Mouse (Mus musculus) cerebellum, postnatal 10 days (tissue): Measurements from ENCODE around the gene Atp5h.
"Not testable (repeated sequence)": the region's sequence is repeated elsewhere in the genome, so short reads cannot be mapped to it uniquely, and the experiment has no call there.

ENCODE experiments used
- DNase-seq, 2 experiments: peaks; one replicate each; pipeline ENCODE4 v3.0.0; 2021; ENCODE audit warnings: mixed read lengths in 2 of 2

Atp5h gene

DNA sequence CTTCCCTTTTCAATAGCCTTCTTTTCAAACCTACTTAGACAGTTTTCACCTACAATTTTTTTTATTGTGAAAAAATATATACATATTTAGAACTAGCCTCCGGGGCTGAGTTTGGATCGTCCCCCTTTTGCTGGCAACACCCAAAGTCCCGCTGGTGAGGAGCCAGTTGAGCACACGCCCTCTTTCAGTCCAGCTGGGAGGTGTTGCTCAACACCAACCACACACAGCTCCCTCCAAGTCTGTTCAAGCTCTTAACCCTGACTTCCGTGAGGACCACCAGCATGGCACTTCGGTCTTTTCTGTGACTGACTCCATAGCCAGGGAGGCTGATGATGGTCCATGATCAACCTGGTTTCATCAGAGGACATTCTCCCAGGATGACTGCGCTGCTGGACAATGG is 21.7 kb downstream of the Atp5h start:
- DNase-seq = no peak

DNA sequence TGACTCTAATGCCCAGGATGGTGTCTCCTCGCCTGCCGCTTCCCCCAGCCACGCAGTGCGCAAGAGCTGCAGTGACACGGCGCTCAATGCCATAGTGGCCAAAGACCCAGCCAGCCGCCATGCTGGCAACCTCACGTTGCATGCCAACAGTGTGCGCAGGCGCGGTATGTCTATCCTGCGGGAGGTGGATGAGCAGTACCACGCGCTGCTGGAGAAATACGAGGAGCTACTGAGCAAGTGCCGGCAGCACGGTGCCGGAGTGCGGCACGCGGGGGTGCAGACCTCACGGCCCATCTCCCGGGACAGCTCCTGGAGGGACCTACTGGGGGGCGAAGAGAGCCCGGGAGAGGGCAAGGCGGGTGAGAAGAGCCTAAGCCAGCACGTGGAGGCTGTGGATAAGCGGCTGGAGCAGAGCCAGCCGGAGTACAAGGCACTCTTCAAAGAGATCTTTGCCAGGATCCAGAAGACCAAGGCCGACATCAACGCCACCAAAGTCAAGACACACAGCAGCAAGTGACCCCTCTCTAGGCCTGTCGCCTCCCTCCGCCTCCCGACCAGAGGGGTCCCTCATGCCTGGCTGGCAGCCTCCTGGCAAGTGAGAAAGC is 25.9 kb downstream of the Atp5h start:
- DNase-seq = peak; percentile 82 to 85

DNA sequence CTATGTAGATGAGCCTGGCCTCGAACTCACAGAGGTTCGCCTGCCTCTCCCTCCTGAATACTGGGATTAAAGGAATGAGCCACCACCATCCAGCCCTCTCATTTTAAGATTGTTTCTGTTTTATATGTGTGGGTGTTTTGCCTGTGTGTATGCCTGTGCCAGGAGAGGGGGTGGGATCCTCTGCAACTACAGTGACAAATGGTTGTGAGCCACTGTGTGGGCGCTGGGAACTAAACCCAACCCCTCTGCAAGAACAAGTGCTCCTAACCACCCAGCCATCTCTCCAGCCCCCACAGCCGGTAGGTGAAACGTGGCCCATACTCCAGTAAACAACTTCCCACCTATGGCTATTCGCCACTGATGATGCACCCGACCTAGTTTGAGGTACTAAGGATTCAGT is 28.4 kb downstream of the Atp5h start:
- no peak for DNase-seq

DNA sequence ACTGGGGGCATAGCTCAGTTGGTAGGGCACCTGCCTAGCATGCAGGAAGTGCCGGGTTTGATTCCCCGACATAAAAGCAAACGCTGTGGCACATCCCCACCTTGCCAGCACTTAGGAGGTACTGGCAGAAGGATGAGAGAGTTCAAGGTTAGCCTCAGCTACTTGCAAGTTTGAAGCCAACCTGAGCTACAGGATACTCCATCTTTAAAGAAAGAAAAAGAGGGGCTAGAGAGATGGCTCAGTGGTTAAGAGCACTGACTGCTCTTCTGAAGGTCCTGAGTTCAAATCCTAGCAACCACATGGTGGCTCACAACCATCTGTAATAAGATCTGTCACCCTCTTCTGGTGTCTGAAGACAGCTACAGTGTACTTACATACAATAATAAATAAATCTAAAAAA is 32.9 kb downstream of the Atp5h start:
- not testable (repeated sequence) for DNase-seq

DNA sequence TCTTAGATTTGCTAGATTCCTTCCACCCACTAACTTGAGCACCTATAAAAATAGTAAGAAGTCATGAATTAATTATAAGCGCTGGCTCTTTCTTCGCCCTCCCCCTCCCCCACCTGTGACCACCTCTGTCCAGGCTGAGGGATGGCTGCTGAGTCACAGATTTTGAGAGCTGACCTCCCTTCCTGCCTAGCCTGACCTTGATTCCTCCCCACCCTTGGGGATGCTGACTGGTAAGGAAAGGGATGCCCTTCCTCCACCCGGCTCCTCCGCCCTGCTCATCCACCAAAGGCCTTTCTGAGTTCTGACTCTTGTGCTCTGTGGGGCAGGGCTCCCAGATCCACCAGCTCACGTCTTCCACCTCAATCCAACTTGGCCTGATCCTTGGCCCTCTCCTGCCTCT is 35.2 kb downstream of the Atp5h start:
- peak in 1 of 2 experiments; percentile 25 for DNase-seq

DNA sequence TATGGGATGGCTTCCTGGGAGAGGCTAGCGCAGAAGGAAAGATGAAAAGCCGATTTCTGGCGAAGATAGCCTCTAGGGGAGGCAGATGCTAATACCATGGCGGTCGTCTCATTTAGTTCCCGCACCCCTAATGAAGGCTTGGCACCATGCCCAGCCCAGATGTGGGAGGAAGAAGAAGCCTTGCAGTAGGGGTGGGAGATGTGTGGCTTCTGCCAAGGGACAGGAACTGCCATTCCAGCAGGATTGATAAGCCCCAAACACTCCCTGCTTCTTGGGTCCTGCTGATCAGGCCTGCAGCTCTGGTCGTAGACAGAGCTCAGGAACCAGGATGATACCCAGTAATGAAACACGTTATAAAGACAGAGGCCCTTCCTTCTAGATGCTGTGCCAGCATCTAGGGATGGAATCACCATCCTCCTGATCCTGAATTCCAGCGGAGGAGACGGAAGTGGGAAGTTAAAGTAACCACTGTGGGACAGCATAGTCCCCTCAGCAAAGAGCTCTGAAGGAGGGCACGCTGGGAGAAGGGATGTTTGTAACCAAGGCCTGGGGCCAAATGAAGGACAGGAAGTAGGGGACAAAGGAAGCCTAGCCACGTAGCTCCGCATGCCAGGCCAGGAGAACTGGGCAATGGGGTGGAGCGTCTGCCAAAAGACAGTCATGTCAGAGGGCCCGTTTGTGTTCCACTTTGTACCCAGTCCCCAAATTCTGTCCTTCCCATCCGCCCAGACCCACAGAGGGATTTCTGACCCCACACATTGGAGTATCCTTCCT is 35.9 kb downstream of the Atp5h start:
- DNase-seq = peak; percentile 54 to 67

DNA sequence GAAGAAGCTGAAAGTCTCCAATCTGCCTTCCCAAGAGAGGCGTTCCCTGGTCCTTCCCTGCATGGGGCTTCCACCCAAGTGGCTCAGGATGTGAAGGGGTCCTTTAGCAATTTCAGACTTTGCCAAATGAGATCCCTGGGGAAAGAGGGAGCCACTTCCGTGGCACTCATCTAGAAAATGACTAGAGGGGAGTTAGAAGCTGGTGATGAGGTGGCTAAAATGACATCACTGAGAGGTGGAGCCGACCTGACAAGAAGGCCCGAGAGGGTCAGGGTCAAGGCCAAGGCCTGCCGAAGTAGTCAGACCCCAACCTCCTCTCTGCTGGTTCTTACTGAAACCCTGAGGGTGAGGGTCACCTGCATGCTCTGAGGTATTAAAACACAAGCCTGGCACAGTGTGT is 36.9 kb downstream of the Atp5h start:
- peak in 1 of 2 experiments; percentile 49 for DNase-seq

DNA sequence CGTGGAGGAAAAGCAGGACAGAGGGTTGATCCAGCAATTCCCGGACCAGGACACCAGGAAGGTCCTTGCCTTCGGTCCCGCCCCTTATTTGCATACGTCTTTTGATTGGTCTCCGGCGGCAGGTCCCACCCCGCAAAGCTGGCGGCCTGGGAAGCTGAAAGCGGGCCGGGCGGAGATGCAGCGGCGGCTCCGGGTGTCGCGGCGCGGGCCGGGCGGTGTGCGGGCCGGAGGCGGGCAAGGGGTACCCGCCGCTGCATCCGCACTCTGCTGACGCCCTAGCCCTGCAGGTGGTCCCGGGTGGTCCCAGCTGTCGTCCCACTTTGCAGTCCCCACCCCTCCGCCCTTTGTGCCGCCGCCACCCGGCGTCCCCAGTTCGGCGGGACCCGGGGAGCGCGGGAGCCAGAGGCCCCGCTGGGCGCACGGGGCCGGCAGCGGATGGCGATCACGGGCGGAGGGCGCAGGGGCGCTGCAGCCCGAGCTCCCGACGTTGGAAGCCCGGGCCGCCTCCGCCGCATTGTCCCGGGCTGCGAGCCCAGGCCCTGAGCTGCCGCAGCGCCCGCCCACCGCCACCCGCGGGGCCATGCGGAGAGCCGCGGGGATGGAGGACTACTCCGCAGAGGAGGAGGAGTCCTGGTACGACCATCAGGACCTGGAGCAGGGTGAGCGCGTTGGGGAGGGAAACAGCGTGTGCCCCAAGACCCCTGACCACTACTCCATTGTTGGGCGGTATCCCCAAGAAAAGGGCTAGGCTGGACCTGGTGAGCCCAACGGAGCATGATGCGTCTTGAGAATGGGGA is 37.8 kb downstream of the Atp5h start, which contains the start of gene Cdr2l:
Gene Cdr2l (plus strand): TSS at position 174 of the 797 bp plus-strand sequence.
- DNase-seq = peak; percentile 95 to 96

DNA sequence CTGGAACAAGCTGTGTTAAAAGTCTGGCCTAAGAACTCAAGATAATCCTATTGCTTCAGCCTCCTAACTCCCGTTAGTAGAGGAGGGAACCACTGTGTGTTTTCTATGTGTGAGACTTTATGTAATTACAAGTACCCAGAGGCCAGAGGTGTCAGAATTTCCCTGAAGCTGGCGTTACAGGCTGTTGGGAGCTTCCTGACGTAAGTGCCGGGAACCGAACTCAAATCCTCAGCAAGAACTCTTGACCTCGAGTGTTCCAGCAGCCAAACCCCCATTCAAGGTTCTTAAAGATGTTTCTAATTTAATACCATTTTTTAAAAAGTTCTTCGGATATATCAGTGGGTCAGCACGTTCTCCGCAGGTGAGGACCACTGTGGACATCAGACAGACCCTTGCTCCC is 38.5 kb downstream of the Atp5h start:
- DNase-seq = no peak

DNA sequence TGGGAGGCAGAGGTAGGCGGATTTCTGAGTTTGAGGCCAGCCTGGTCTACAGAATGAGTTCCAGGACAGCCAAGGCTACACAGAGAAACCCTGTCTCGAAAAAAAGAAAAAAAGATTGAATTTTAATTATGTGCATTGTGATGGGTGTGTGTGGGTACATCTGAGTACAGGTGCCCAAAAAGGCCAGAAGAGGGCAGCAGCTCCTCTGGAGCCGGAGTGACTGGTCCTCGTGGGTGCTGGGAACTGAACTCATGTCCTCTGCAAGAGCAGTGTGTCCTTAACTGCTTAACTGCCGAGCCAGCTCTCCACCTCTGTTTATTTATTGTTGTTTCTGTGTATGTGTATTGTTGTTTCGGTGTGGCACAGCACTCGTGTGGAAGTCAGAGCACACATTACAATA is 41.9 kb downstream of the Atp5h start:
- DNase-seq = no peak

DNA sequence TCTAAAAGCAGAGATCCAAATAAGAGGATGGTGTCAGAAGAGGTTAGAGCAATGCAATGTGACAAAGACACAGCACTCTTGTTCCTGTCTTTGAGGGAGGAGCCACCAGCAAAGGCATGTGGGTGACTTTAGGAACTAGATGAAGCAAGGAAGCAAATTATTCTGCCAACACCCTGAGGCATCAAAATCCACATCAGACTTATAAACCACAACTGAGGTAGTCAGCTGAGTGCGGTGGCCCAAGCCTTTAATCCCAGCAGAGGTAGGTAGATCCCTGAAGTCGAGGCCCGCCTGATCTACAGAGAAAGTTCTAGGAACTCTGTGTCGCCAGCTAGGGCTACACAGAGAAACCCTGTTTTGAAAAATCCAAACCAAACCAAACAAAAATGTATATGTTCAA is 42.5 kb downstream of the Atp5h start:
- DNase-seq = no peak

DNA sequence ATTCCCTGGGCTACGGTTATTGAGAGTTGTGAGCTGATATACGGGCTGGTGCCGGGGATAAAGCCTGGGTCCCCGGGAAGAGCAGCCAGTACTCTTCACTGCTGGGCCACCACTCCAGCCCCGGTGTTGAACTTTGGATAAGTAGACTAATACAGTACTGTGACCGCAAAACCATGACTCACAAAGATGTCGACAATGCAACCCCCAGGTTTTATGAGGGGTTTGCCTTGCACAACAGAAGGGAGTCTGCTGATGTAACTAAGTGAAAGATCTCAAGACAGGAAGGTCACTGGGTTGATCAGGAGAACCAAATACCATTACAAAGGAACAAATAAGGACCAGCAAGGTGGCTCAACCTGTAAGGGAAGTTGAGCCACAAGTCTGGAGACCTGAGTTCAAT is 43.0 kb downstream of the Atp5h start:
- DNase-seq = no peak

DNA sequence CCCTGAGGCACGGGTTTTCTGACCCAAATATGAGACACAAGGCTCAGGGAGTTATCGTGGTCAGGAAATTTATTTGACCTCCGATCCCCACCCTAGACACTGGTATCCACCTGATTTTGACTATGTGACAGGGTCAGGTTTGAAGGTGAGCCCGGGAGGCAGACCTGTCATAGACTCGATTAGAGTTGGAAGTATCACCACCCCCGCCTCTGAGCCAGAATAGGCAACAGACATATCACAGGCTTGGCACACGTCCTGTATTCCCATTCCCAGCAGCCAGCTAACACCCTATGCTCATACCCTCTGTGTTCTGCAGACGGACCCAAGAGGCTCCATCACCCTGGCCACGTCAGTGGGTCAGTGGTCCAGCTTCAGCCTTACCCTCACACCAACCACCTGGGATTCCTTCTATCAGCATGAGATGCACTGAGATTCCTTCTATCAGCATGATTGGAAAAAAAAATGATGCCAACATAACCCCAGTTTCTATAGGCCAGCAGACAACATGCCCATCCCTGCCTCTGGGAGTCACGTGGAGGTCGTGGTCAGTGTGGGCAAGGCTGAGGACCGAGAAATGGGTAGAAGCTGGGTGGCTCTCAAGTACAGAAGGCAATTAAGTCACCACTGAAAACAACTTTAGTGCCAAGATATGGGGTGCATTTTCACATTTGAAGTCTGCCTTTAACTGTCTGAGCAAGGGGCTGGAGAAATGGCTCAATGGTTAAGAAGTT is 44.9 kb downstream of the Atp5h start:
- DNase-seq = peak; percentile 44 to 55

DNA sequence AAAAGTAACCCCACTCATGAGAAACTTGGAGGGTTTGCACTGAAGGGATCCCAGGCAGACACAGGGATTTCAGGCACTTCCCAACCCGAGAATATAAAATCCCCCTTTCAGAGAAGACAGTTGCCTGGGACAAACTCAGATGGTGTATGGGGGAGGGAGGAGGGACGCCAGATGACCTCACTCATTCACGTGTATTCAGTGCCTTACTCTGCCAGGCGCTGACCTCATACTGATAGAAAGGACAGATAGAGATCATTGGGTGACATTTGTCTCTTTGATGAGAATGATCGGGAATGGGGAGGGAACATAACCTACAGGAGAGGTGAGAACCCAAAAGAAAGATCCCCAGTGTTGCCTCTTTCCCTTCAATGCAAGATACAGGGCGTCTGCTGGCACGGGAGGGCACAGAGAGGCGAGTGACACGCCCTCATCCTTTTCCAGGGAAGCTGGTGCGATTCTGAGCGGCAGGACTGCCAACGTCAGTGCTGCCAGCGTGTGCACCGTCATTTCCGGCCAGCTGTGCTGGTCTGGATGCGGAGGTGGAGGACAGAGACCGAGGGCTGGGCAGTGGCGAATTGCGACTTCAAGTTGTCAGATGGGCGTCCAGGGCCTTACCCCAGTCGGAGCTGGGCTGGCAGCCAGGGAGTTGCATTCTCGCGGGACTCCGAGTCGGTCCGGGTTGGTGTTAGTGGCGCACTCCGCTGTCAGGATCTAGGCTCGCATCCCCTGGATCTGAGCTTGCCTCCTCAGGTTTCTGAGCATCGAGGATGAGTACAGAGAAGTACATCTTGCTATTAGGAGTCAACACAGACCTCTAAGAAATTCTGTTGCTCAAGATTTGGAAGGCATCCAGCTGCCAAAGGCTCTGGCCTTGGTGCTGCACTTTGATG is 45.7 kb downstream of the Atp5h start:
- peak; percentile 88 to 93 for DNase-seq

DNA sequence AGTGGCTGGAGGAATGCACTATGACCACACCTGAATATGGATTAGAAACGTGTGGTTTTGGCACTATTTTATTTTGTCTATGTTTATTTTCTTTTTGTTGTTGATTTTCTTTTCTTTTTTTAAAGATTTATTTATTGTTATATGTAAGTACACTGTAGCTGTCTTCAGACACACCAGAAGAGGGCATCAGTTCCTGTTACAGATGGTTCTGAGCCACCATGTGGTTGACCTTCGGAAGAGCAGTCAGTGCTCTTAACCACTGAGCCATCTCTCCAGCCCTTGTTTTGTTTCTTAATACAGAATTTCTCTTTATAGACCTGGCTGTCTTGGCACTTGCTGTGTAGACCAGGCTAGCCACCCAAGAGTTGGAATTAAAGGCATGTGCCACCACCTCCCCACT is 47.0 kb downstream of the Atp5h start:
- no peak for DNase-seq

DNA sequence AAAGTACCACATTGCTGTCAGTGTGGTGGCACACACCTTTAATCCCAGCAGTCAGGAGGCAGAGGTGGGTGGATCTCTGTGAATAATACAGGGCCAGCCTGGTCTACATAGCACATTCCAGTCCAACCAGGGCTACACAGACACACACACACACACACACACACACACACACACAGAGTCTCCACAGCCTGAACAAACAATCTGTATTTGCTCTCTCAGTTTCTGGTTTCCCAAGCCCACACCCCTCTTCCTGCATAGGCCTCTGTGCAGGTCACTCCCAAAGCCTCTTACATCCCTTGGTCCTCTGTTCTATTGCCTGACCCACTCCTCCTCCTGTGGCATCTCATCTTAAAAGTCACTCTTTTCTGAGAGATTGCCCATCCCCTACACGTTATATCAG is 47.7 kb downstream of the Atp5h start:
- DNase-seq = no peak

DNA sequence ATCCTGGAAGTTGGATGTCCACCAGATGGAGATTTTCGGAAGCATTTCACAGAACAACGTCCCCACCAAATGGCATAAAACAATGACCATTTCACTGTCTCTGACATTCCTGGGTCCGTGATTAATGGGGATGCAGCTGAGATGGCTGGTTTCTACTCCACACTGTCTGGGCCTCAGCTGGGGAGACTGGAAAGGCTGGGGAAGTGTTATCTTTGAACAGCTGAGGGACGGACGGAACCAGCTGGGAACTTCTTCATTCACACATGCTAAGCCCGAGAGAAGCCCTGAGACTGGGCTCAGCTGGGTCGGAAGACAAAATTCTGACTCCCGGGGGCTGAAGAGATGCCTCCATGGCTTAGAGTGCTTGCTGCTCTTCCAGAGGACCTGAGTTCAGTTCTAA is 48.4 kb downstream of the Atp5h start:
- no peak for DNase-seq

DNA sequence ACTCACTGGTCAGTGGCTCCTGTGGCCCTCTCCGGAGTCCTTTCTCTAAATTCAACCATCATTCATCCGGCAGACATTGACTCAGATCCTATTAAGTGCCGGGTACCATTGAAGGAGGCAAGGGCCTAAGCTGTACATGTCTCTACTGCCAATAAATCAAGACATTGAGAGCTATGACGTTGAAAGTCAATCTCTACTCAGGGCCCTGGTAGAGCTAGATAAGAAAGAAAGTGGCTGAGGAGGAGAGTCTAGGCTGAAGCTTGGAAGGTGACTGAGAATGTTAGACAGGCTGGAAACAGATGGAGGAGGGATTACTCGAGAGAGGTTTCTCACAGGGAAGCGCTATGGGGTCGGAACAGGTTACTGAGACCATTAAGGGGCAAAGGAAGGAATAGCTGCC is 49.4 kb downstream of the Atp5h start:
- no peak for DNase-seq

DNA sequence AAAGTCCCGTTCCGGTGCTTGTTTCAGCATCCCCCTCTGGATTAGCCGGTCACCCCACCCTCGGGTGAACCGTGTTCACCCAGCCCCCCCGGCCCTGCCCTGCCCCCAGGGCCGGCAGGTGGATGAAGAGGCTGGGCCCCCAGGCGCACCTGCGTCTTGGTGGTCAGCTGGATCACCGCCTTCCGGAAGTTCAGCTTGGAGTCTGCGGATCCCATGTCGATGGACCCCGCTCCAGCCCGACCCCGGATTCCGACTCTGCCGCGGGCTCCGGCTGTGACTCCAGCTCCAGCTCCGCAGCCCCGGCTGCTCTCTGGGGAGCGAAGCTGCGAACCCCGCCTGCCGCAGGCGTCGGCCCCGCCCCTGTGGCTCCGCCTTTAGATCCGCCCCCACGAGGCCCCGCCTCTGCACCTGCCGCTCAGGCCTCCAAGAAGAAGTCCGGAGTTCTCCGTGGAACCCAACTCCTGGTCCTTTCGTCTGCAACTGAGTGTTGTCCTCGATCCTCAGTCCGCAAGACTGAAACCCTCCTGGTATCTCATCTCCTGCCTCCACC is 52.3 kb downstream of the Atp5h start, which contains the start of gene Hid1:
Gene Hid1 (minus strand): TSS at position 362 of the 550 bp plus-strand sequence.
- DNase-seq = peak; percentile 91 to 94

DNA sequence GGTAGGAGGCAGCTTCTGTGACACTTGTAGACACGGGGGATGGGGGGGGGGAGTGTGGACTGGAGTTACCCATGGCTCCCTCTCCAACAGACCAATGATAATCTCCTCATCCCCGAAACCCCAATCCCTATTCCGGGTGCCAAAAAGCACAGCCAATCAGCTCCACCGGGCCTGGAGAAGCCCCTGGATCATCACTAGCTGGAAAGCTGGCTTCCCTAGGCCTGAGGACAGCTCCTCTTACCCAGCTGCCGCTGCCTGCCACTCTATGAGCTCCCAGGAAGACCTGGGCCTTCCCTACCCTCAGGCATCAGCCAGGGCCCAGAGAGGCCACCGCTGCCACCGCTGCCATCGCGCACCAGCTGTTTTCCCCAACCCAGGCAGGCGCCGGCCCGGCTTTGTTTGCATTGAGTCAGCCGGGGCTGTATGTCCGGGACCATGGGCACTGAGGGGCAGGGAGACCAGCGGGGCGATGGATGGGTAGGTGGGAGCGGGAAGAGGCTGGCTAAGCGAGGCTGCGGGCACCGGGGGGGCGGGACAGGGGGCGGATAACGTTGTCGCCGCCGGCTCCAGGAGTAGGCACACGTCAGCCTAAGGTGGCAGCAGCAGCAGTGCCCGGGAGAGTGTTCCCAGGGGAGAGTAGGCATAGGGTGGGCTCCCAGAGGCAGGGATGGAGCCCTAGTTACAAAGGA is 52.9 kb downstream of the Atp5h start:
- DNase-seq = peak; percentile 79 to 82
